Mouse (Mus musculus) limb, embryonic 14.5 days (tissue): ENCODE results near the gene Fgf14. TPM values are rescaled to one million over a fixed set of nuclear protein-coding genes. Genes with fewer than 3 reads are reported as not detected.
"Not testable (repeated sequence)": the region's sequence is repeated elsewhere in the genome, so short reads cannot be mapped to it uniquely, and the experiment has no call there.

Source experiments
- ATAC-seq: fragments of 200-750 bp; cut with Nextera tagmentation; 2 replicates; pipeline ENCODE4 v1.8.0; 2017; ENCODE audit warnings: low read depth, moderate number of reproducible peaks, moderate TSS enrichment; ENCODE audit not compliant: low FRiP score
- DNase-seq: peaks from one replicate; pipeline ENCODE4 v3.0.0-alpha.2; 2015; ENCODE audit warnings: low spot score
- H3K27ac ChIP-seq: fragments of 300-500 bp; sonication (generic); replicated peaks from 2 replicates; pipeline ENCODE4 v1.5.1; 2014; ENCODE audit warnings: low read depth, mild to moderate bottlenecking, low read length, moderate library complexity, mixed read lengths
- H3K27me3 ChIP-seq: fragments of 300-500 bp; sonication (generic); 2 replicates; pipeline ENCODE4 v1.6.1; 2014; ENCODE audit warnings: low read length, mixed read lengths; ENCODE audit not compliant: control insufficient read depth, insufficient read depth
- H3K36me3 ChIP-seq: fragments of 300-500 bp; sonication (generic); 2 replicates; pipeline ENCODE4 v1.6.1; 2014; ENCODE audit warnings: mild to moderate bottlenecking, low read length, moderate library complexity, mixed read lengths; ENCODE audit not compliant: control insufficient read depth, insufficient read depth
- H3K4me1 ChIP-seq: fragments of 300-500 bp; sonication (generic); 2 replicates; pipeline ENCODE4 v1.6.1; 2014; ENCODE audit warnings: antibody characterized with exemption, low read length, mixed read lengths; ENCODE audit not compliant: control insufficient read depth, insufficient read depth
- H3K4me2 ChIP-seq: fragments of 300-500 bp; sonication (generic); replicated peaks from 2 replicates; pipeline ENCODE4 v1.6.1; 2014; ENCODE audit warnings: low read depth, mild to moderate bottlenecking, low read length, moderate library complexity; ENCODE audit not compliant: severe bottlenecking
- H3K4me3 ChIP-seq: fragments of 300-500 bp; sonication (generic); replicated peaks from 2 replicates; pipeline ENCODE4 v1.5.1; 2014; ENCODE audit warnings: low read length
- H3K9ac ChIP-seq: fragments of 300-500 bp; sonication (generic); 2 replicates; pipeline ENCODE4 v1.6.1; 2014; ENCODE audit warnings: mild to moderate bottlenecking, low read depth, low read length, moderate library complexity; ENCODE audit not compliant: severe bottlenecking
- H3K9me3 ChIP-seq: fragments of 300-500 bp; sonication (generic); 2 replicates; pipeline ENCODE4 v1.6.1; 2016; ENCODE audit warnings: low read length; ENCODE audit not compliant: control insufficient read depth
- POLR2A ChIP-seq: fragments of 200-500 bp; IDR thresholded peaks from 2 replicates; pipeline ENCODE4 v1.8.0; 2012; ENCODE audit warnings: inconsistent platforms, mild to moderate bottlenecking, moderate library complexity, borderline replicate concordance; ENCODE audit not compliant: insufficient read depth, insufficient read length; ENCODE audit errors: extremely low read depth
- whole genome bisulfite sequencing: fragments of 180-500 bp; shearing (Covaris S2); extraction: QIAGEN DNeasy Blood & Tissue Kit; methylation state at CpG from one replicate; pipeline ENCODE4 v1.1.7; 2014; 5-methylcytosine and 5-hydroxymethylcytosine counted together
- polyA plus RNA-seq, 2 experiments: library from polyadenylated mRNA; depleted of rRNA in 1 of 2; stranded (reverse) in 1 of 2; unstranded in 1 of 2; fragments of >200 nt; fragmentation: Nextera tagmentation in 1 of 2; extraction: Ambion mirVana in 1 of 2; gene quantifications; 2 replicates each; pipeline versions ENCODE4 v1.2.1 to v1.2.3; 2012 to 2014

Gene Fgf14
- polyA plus RNA-seq, 2 experiments, result 0.18 to 0.73 TPM

DNA sequence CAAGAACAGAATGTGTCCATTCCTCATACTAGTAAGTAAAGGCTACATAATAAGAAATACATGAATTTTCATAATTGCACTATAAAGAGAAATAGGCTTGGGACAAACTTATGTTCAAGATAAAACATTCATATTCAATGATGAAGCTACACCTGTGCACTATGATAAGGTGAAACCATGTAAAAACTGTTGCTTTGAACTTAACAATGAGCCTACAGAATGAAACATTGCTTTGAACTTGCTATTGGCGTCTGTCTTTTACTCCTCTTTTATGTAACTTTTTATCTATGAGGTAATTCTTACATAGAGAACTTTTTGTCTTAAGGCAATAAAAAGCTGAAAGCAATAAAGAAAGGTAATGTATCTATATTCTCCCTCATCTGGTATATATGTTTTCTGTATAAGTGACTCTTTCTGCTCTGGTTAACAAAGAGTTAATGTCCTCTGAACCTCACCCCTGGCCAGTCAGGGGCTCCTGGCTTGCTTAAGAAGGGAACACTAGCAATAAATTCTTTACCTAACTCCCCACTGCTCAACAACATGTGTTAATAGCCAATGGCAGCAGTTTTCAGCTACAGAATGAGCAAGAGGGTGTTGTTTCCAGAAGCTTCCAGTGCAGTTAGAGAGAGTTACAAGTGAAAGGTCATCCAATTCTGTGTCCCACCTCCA, 569.6 kb downstream of the Fgf14 start:
- ATAC-seq, result no peak
- Histone ChIP-seq H3K9ac (no peak overlapping the region), H3K4me3 (no peak overlapping the region), H3K36me3 (no peaks in the 10 kb centered on the region), H3K4me1 (no peaks in the 10 kb centered on the region), H3K27ac (no peak overlapping the region), H3K4me2 (no peak overlapping the region), H3K27me3 (no peaks in the 10 kb centered on the region), H3K9me3 (no peaks in the 10 kb centered on the region)
- no peak for TF ChIP-seq POLR2A
- DNase-seq, result no peak
- WGBS, result 65% methylated on average over 1 of the region's 1 CpGs

DNA sequence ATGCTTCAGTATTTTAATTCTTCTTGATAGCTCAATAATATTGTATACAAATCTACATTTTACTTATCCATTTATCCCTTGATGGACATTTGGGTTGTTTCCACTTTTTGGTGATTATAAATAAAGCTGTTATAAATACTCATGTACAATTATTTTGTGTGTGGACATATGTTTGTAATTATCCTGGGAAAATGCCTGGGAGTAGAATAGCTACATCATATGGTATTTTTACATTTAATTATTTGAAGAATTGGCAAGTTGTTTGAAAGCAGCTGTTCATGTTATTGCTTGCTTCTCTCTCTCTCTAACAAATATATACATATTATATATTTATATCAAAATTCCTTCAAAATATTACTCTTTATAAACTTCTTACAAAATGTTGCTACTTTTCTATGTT, 593.8 kb downstream of the Fgf14 start:
- no peaks in the 10 kb centered on the region for H3K27me3 ChIP-seq
- TF ChIP-seq POLR2A, result no peak
- ATAC-seq, result no peak

DNA sequence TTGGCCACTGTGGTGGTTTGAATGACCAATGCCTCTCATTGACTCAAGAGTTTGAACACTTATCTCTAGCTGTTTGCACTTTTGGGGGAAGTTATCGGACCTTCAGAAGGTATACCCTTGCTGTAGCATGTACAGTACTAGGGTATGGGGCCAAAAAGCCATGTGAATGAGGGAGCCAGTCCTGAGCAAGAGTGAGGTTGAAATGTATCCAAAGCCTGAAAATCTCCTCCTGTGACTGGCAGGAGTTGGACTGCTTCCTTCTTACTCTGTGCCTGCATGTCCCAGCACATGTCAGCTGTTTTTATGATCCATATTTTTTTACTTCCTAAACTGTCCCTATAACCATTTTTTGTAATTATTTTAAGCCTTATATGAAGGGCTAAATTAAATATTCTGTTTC, 632.9 kb downstream of the Fgf14 start:
- no peaks in the 10 kb centered on the region for H3K9me3 ChIP-seq
- no peaks in the 10 kb centered on the region for H3K27me3 ChIP-seq
- no peak overlapping the region for H3K4me2 ChIP-seq
- TF ChIP-seq POLR2A, result no peak
- ATAC-seq (no peak), DNase-seq (no peak)
- H3K9ac ChIP-seq, result no peak overlapping the region
- H3K4me1 ChIP-seq, result no peaks in the 10 kb centered on the region
- WGBS, result 79% methylated on average over 1 of the region's 1 CpGs
- no peak overlapping the region for H3K4me3 ChIP-seq
- H3K27ac ChIP-seq, result no peak overlapping the region
- H3K36me3 ChIP-seq, result no peaks in the 10 kb centered on the region

More for the DNA sequence above, 593.8 kb downstream of the Fgf14 start:
- no peaks in the 10 kb centered on the region for H3K4me1 ChIP-seq
- no peak overlapping the region for H3K4me2 ChIP-seq
- no peak for DNase-seq
- no peak overlapping the region for H3K4me3 ChIP-seq
- H3K36me3 ChIP-seq, result no peaks in the 10 kb centered on the region
- H3K9ac ChIP-seq, result no peak overlapping the region
- no peaks in the 10 kb centered on the region for H3K9me3 ChIP-seq
- no peak overlapping the region for H3K27ac ChIP-seq

DNA sequence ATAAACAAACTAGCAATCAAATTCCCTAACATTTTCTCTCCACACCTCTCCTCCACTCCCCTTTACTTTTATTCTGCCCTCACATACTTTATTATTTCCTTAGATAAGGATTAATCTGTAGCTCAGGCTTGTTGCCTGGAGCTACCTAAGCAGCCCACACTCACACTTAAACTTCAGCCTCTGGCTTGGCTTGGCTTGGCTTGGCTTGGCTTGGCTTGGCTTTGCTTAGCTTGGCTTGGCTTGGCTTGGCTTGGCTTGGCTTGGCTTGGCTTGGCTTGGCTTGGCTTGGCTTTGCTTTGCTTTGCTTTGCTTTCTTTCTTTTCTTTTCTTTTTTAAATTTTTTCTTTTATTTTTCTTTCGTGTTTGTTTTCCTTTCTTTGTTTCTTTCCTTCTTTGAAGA, 636.3 kb downstream of the Fgf14 start:
- Histone ChIP-seq H3K27ac (no peak overlapping the region), H3K36me3 (no peaks in the 10 kb centered on the region), H3K9me3 (no peaks in the 10 kb centered on the region), H3K9ac (no peak overlapping the region), H3K4me1 (no peaks in the 10 kb centered on the region), H3K27me3 (no peaks in the 10 kb centered on the region), H3K4me3 (no peak overlapping the region), H3K4me2 (no peak overlapping the region)
- no peak for TF ChIP-seq POLR2A
- WGBS, result 74% methylated on average over 1 of the region's 1 CpGs
- no peak for DNase-seq
- no peak for ATAC-seq

DNA sequence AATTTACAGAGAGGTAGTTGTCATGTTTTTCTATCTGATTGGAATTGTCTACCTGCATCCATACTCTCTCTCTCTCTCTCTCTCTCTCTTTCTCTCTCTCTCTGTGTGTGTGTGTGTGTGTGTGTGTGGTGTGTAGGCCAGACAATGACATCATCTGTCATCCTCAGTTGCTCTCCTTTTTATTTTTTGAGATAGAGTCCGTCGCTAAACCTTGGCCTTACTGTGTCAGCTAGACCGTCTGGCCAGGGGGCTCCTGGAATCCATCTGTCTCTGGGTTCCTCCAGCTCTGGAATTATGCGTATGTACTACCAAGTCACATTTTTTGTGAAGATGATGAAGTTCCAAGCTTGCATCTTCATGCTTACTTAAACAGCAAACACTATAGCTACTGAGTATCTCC, 639.5 kb downstream of the Fgf14 start:
- ATAC-seq (no peak), DNase-seq (no peak)
- Histone ChIP-seq H3K4me3 (no peak overlapping the region), H3K4me1 (no peaks in the 10 kb centered on the region), H3K27me3 (no peaks in the 10 kb centered on the region), H3K9me3 (no peaks in the 10 kb centered on the region), H3K9ac (no peak overlapping the region), H3K27ac (no peak overlapping the region), H3K36me3 (no peaks in the 10 kb centered on the region), H3K4me2 (no peak overlapping the region)
- no peak for TF ChIP-seq POLR2A
- 82% methylated on average over 4 of the region's 4 CpGs for WGBS

DNA sequence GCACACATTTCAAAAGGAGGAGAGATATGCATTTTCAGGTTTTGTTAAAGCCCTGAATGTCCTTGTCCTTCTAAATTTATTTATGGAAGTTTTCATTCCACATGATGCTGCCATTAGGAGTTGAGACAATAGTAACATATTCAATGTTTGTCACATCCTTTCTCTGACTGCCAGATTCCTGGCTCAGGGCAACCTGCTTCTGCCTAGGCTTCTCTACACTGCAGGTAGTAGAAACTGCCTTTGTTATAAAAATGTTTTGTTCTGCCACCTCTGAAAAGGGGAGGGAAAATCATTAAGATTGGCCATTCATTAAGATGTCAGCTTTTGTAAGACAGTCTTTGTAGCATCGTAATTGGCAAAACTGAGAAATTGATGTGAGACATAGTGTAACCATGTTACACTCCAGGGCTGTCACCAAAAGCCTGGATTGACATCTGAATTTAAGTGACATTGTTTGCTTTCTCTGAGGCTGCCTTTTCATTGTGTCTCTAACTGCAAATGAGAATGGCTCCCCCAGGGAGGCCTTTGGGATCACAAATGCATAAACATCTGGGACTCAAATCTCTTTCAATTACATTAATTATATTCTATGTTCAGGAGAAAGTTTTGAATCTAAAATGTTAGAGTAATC, 640.2 kb downstream of the Fgf14 start:
- no peak overlapping the region for H3K4me3 ChIP-seq
- ATAC-seq (no peak), DNase-seq (no peak)
- H3K9me3 ChIP-seq, result no peaks in the 10 kb centered on the region
- TF ChIP-seq POLR2A, result no peak
- no peak overlapping the region for H3K4me2 ChIP-seq
- no peaks in the 10 kb centered on the region for H3K36me3 ChIP-seq
- H3K27me3 ChIP-seq, result no peaks in the 10 kb centered on the region
- WGBS, result 63% methylated on average over 1 of the region's 1 CpGs
- H3K27ac ChIP-seq, result no peak overlapping the region
- H3K4me1 ChIP-seq, result no peaks in the 10 kb centered on the region
- no peak overlapping the region for H3K9ac ChIP-seq

DNA sequence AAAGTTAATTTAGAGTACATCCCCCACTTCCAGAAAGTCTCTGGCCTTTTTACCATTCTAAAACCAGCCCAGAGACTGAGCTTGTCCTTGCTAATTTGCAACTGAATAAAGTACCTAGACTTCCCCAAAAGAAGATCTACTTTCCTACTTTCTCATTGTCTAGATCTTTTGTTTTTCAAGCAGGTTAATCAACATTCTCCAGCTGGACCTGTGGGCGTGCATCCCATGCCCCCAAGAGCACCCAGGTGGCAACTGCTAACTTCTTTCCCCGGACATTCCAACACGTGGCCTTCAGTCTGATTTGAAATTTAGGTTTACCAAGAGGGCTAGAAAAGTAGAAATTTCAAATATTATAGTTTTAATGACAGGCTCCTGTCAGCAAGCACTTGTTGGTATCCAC, 643.6 kb downstream of the Fgf14 start:
- H3K27me3 ChIP-seq, H3K36me3 ChIP-seq, H3K9me3 ChIP-seq, DNase-seq, H3K9ac ChIP-seq, H3K4me3 ChIP-seq, ATAC-seq, H3K4me1 ChIP-seq, H3K4me2 ChIP-seq, H3K27ac ChIP-seq: not testable (repeated sequence)
- WGBS, result 56% methylated on average over 3 of the region's 3 CpGs
